Mouse (Mus musculus): ENCODE measurements around the gene Plek2. TPM values are rescaled to one million over a fixed set of nuclear protein-coding genes. Genes with fewer than 3 reads are reported as not detected.

Plek2 gene
- polyA plus RNA-seq, 1 experiment from 2014 or later = 7.9 TPM

DNA sequence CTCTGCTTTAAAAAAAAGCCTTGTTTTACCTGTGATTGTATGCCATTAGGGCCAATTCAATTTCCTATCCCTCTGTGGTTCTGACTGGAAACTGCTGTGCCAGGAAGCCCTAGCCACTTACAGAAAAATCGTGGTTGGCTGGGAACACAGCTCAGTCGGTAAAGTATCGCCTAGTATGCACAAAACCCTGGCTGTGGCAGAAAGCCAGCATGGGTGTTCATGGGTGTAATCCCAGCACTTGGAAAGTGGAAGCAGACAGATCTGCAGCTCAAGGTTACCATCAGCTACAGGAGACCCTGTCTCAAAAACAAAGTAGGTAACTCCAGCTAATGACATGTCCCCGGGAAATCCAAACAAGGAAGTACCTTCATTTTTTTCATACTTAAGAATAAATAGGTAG is 66.9 kb downstream of the Plek2 start:
- Histone ChIP-seq H3K36me3 (peaks cover 76% of the 10 kb centered on the region), H3K27ac (no peak overlapping the region), H3K9me3 (no peaks in the 10 kb centered on the region), H3K4me3 (no peak overlapping the region), H3K27me3 (ENCODE audit: insufficient read depth, poor library complexity, severe bottlenecking) (no peaks in the 10 kb centered on the region), H3K4me1 (no peaks in the 10 kb centered on the region)
- 82% methylated on average over 4 of the region's 4 CpGs for WGBS
- no peak for DNase-seq (ENCODE audit: low spot score)

Other genes with a start within 250 kb of the Plek2 start
- 0.11 TPM in 1 of 2 replicates, not detected in the other for gene Fam71d, start 215.4 kb downstream of the Plek2 start, polyA plus RNA-seq (2016; fragmentation: Nextera tagmentation; extraction: Ambion mirVana)
- 25.4 and 26.8 TPM in 2 replicates for gene Mpp5, start 158.1 kb downstream of the Plek2 start, polyA plus RNA-seq (2016; fragmentation: Nextera tagmentation; extraction: Ambion mirVana)
- gene Atp6v1d, start 45.3 kb downstream of the Plek2 start, polyA plus RNA-seq (2016; fragmentation: Nextera tagmentation; extraction: Ambion mirVana) = 74.7 and 75.6 TPM in 2 replicates
- 230 and 281 TPM in 2 replicates for gene Eif2s1, start 45.1 kb downstream of the Plek2 start, polyA plus RNA-seq (2016; fragmentation: Nextera tagmentation; extraction: Ambion mirVana)
- 1.7 and 2.3 TPM in 2 replicates for gene Tmem229b, start 100.7 kb upstream of the Plek2 start, polyA plus RNA-seq (2016; fragmentation: Nextera tagmentation; extraction: Ambion mirVana)
- gene Plekhh1, start 122.2 kb upstream of the Plek2 start, polyA plus RNA-seq (2016; fragmentation: Nextera tagmentation; extraction: Ambion mirVana) = 5.0 and 5.8 TPM in 2 replicates
- gene Pigh, start 182.7 kb upstream of the Plek2 start, polyA plus RNA-seq (2016; fragmentation: Nextera tagmentation; extraction: Ambion mirVana) = 21.9 and 25.4 TPM in 2 replicates
- gene Arg2, start 223.8 kb upstream of the Plek2 start, polyA plus RNA-seq (2016; fragmentation: Nextera tagmentation; extraction: Ambion mirVana) = 0.24 and 0.49 TPM in 2 replicates

Measured in heart, embryonic 10.5 days (tissue).